Mouse (Mus musculus): Measurements from ENCODE around the gene Eif4h.

Eif4h gene

GRCm38 (mm10) chr5:134607121-134607520, 32.2 kb downstream of the Eif4h start:
- DNase-seq (ENCODE audit: low read depth, low spot score) = no peak

GRCm38 (mm10) chr5:134606314-134606713, 33.0 kb downstream of the Eif4h start:
- no peak for DNase-seq (ENCODE audit: low read depth, low spot score)

- no peak for DNase-seq (ENCODE audit: low read depth, low spot score)
Observed at GRCm38 (mm10) chr5:134604376-134604775, 34.9 kb downstream of the Eif4h start.

GRCm38 (mm10) chr5:134597711-134598110, 41.6 kb downstream of the Eif4h start:
- no peak for DNase-seq (ENCODE audit: low read depth, low spot score)

- no peak for DNase-seq (ENCODE audit: low read depth, low spot score)
Observed at GRCm38 (mm10) chr5:134593093-134593492, 46.2 kb downstream of the Eif4h start.

- no peak for DNase-seq (ENCODE audit: low read depth, low spot score)
Observed at GRCm38 (mm10) chr5:134592026-134592581, 47.2 kb downstream of the Eif4h start.

- no peak for DNase-seq (ENCODE audit: low read depth, low spot score)
Observed at GRCm38 (mm10) chr5:134589900-134590299, 49.4 kb downstream of the Eif4h start.

- DNase-seq (ENCODE audit: low read depth, low spot score) = no peak
Observed at GRCm38 (mm10) chr5:134584798-134585197, 54.5 kb downstream of the Eif4h start.

- no peak for DNase-seq (ENCODE audit: low read depth, low spot score)
Observed at GRCm38 (mm10) chr5:134583884-134584213, 55.4 kb downstream of the Eif4h start.

- no peak for DNase-seq (ENCODE audit: low read depth, low spot score)
Observed at GRCm38 (mm10) chr5:134583006-134583883, 56.0 kb downstream of the Eif4h start.

GRCm38 (mm10) chr5:134582221-134582907, 56.9 kb downstream of the Eif4h start:
- DNase-seq (ENCODE audit: low read depth, low spot score) = peak; percentile 98

GRCm38 (mm10) chr5:134581146-134581545, 58.1 kb downstream of the Eif4h start, which contains the start of gene Rfc2:
TSS of gene Rfc2 (plus strand) at chr5:134581366.
- no peak for DNase-seq (ENCODE audit: low read depth, low spot score)

- DNase-seq (ENCODE audit: low read depth, low spot score) = peak; percentile 64
Observed at GRCm38 (mm10) chr5:134579135-134579534, 60.2 kb downstream of the Eif4h start.

- DNase-seq (ENCODE audit: low read depth, low spot score) = no peak
Observed at GRCm38 (mm10) chr5:134577534-134577933, 61.8 kb downstream of the Eif4h start.

- peak; percentile 63 for DNase-seq (ENCODE audit: low read depth, low spot score)
Observed at GRCm38 (mm10) chr5:134576517-134577220, 62.6 kb downstream of the Eif4h start.

GRCm38 (mm10) chr5:134575833-134576232, 63.5 kb downstream of the Eif4h start:
- DNase-seq (ENCODE audit: low read depth, low spot score) = no peak

GRCm38 (mm10) chr5:134572508-134573214, 66.6 kb downstream of the Eif4h start:
- DNase-seq (ENCODE audit: low read depth, low spot score) = no peak

GRCm38 (mm10) chr5:134571730-134572507, 67.4 kb downstream of the Eif4h start:
- peak; percentile 72 for DNase-seq (ENCODE audit: low read depth, low spot score)
